Mouse (Mus musculus) midbrain, embryonic 14.5 days (tissue): ENCODE results near the gene Ssh1. TPM values are rescaled to one million over a fixed set of nuclear protein-coding genes. Genes with fewer than 3 reads are reported as not detected.

Experiments
- ATAC-seq: fragments of 200-750 bp; cut with Nextera tagmentation; 2 replicates; pipeline ENCODE4 v1.8.0; 2017; ENCODE audit warnings: moderate number of reproducible peaks, moderate library complexity; ENCODE audit not compliant: low FRiP score, low TSS enrichment
- DNase-seq: peaks from one replicate; pipeline ENCODE4 v3.0.0-alpha.2; 2015
- H3K27ac ChIP-seq: fragments of 300-500 bp; sonication (generic); replicated peaks from 2 replicates; pipeline ENCODE4 v1.5.1; 2014; ENCODE audit warnings: mild to moderate bottlenecking, low read depth, low read length, moderate library complexity
- H3K27me3 ChIP-seq: fragments of 300-500 bp; sonication (generic); 2 replicates; pipeline ENCODE4 v1.6.1; 2014; ENCODE audit warnings: low read length, control low read depth, mixed read lengths; ENCODE audit not compliant: control insufficient read depth, insufficient read depth
- H3K36me3 ChIP-seq: fragments of 300-500 bp; sonication (generic); 2 replicates; pipeline ENCODE4 v1.6.1; 2014; ENCODE audit warnings: low read length, control low read depth; ENCODE audit not compliant: control insufficient read depth, insufficient read depth
- H3K4me1 ChIP-seq: fragments of 300-500 bp; sonication (generic); 2 replicates; pipeline ENCODE4 v1.6.1; 2014; ENCODE audit warnings: mild to moderate bottlenecking, antibody characterized with exemption, low read length, control low read depth; ENCODE audit not compliant: control insufficient read depth, insufficient read depth
- H3K4me2 ChIP-seq: fragments of 300-500 bp; sonication (generic); 2 replicates; pipeline ENCODE4 v1.6.1; 2014; ENCODE audit warnings: mild to moderate bottlenecking, low read length, moderate library complexity
- H3K4me3 ChIP-seq: fragments of 300-500 bp; sonication (generic); replicated peaks from 2 replicates; pipeline ENCODE4 v1.5.1; 2014; ENCODE audit warnings: low read depth, low read length
- H3K9ac ChIP-seq: fragments of 300-500 bp; sonication (generic); replicated peaks from 2 replicates; pipeline ENCODE4 v1.6.1; 2014; ENCODE audit warnings: mild to moderate bottlenecking, low read length, moderate library complexity
- H3K9me3 ChIP-seq: fragments of 300-500 bp; sonication (generic); 2 replicates; pipeline ENCODE4 v1.6.1; 2016; ENCODE audit warnings: low read length, control low read depth, mixed read lengths; ENCODE audit not compliant: control insufficient read depth
- whole genome bisulfite sequencing: fragments of 180-500 bp; shearing (Covaris S2); extraction: QIAGEN DNeasy Blood & Tissue Kit; methylation state at CpG from one replicate; pipeline ENCODE4 v1.1.7; 2014; 5-methylcytosine and 5-hydroxymethylcytosine counted together
- polyA plus RNA-seq: library from polyadenylated mRNA; unstranded; fragments of >200 nt; fragmentation: Nextera tagmentation; extraction: Ambion mirVana; gene quantifications from 2 replicates; pipeline ENCODE4 v1.2.1, GENCODE M21; 2014

The Ssh1 gene
- polyA plus RNA-seq, 1 experiment from 2014 or later, result 22.4 TPM

GRCm38 (mm10) chr5:113965659-113966185 lies 28.0 kb downstream of the Ssh1 start:
- no peak for ATAC-seq
- no peaks in the 10 kb centered on the region for H3K27me3 ChIP-seq
- WGBS, result 96% methylated on average over 7 of the region's 7 CpGs
- no peaks in the 10 kb centered on the region for H3K9me3 ChIP-seq
- H3K4me2 ChIP-seq, result no peak overlapping the region
- DNase-seq, result no peak
- H3K4me1 ChIP-seq, result no peaks in the 10 kb centered on the region
- H3K27ac ChIP-seq, result no peak overlapping the region
- H3K4me3 ChIP-seq, result no peak overlapping the region
- peaks cover 63% of the 10 kb centered on the region for H3K36me3 ChIP-seq
- no peak overlapping the region for H3K9ac ChIP-seq

- H3K9me3 ChIP-seq, result no peaks in the 10 kb centered on the region
- no peak overlapping the region for H3K4me2 ChIP-seq
- no peak for ATAC-seq
- peaks cover 63% of the 10 kb centered on the region for H3K36me3 ChIP-seq
- no peaks in the 10 kb centered on the region for H3K4me1 ChIP-seq
- no peak overlapping the region for H3K27ac ChIP-seq
- DNase-seq, result no peak
- no peaks in the 10 kb centered on the region for H3K27me3 ChIP-seq
- H3K4me3 ChIP-seq, result no peak overlapping the region
- 91% methylated on average over 14 of the region's 14 CpGs for WGBS
- no peak overlapping the region for H3K9ac ChIP-seq
Measured at GRCm38 (mm10) chr5:113964972-113965371, 28.7 kb downstream of the Ssh1 start.

DNA sequence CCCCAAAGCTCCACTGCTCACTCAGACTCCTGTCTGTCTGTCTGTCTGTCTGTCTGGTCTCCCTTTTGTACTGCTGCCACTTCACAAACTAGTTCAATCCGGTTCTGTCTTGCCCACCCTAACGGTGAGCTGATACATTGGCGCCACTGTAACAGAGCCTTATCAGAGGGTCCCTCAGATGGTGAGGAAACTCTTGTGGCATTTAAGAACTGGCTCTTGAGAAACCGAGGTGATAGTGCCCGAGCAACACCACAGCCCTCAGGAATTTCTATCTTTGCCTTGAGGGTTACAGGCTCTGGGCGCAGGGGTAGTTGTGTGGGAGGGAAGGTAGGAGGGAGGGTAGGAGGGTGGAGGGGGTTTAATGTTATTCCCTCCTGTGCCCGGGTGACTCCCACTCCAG lies 31.9 kb downstream of the Ssh1 start:
- H3K4me2 ChIP-seq, result no peak overlapping the region
- no peak overlapping the region for H3K9ac ChIP-seq
- no peak overlapping the region for H3K27ac ChIP-seq
- no peak overlapping the region for H3K4me3 ChIP-seq
- ATAC-seq (no peak), DNase-seq (no peak)
- H3K36me3 ChIP-seq, result peaks cover 54% of the 10 kb centered on the region
- WGBS, result 86% methylated on average over 7 of the region's 7 CpGs
- no peaks in the 10 kb centered on the region for H3K27me3 ChIP-seq
- no peaks in the 10 kb centered on the region for H3K9me3 ChIP-seq
- H3K4me1 ChIP-seq, result no peaks in the 10 kb centered on the region

DNA sequence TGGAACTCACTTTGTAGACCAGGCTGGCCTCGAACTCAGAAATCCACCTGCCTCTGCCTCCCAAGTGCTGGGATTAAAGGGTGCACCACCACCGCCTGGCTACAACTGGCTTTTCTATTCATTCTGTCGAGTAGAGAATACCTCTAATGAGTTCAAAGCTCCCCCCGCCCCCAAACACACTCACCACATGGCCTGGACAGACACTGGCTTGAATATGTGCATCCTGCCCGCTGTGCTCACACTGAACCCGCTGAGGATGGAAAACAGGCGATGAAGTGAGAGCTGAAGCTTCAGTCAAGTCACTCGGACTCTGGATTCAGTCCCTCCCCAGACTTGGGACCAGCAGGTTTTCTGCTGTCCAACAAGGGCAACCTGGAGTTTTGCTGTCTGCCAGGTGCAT lies 33.3 kb downstream of the Ssh1 start:
- Histone ChIP-seq H3K4me3 (no peak overlapping the region), H3K4me2 (no peak overlapping the region), H3K36me3 (peaks cover 49% of the 10 kb centered on the region), H3K9me3 (no peaks in the 10 kb centered on the region), H3K27ac (no peak overlapping the region), H3K4me1 (no peaks in the 10 kb centered on the region), H3K27me3 (no peaks in the 10 kb centered on the region), H3K9ac (no peak overlapping the region)
- 78% methylated on average over 8 of the region's 8 CpGs for WGBS
- ATAC-seq (no peak), DNase-seq (no peak)

- no peak for ATAC-seq
- Histone ChIP-seq H3K9me3 (no peaks in the 10 kb centered on the region), H3K4me1 (no peaks in the 10 kb centered on the region), H3K27me3 (no peaks in the 10 kb centered on the region), H3K36me3 (peaks cover 46% of the 10 kb centered on the region), H3K4me2 (no peak overlapping the region), H3K9ac (no peak overlapping the region), H3K27ac (no peak overlapping the region), H3K4me3 (no peak overlapping the region)
- WGBS, result 15% methylated on average over 6 of the region's 6 CpGs
- DNase-seq, result no peak
Measured at GRCm38 (mm10) chr5:113959039-113959438, 34.7 kb downstream of the Ssh1 start.

DNA sequence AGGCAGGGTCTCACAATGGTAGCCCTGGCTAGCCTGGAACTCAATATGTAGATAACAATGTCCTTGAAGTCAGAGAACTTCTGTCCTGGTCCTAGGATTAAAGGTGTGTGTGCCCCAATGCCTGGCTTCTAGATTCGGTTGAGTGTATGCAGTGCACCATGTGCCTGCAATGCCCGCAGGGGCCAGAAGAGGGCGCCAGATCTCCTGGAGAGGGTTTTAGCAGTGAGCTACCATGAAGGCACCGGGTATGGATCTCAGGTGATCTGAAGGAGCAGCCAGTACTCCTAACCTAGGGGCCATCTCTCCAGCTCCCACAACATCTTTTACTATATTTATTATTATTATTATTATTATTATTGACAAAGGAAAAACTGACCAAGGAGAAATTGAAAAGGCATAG lies 37.2 kb downstream of the Ssh1 start:
- H3K9ac ChIP-seq, result no peak overlapping the region
- no peak overlapping the region for H3K4me3 ChIP-seq
- no peaks in the 10 kb centered on the region for H3K4me1 ChIP-seq
- H3K9me3 ChIP-seq, result no peaks in the 10 kb centered on the region
- no peak; the same call in 1 of the 2 replicates for ATAC-seq
- H3K36me3 ChIP-seq, result peaks cover 63% of the 10 kb centered on the region
- 4% methylated on average over 4 of the region's 4 CpGs for WGBS
- H3K27ac ChIP-seq, result no peak overlapping the region
- H3K4me2 ChIP-seq, result no peak overlapping the region
- peak; percentile 91 for DNase-seq
- H3K27me3 ChIP-seq, result no peaks in the 10 kb centered on the region

GRCm38 (mm10) chr5:113955691-113956090 lies 38.0 kb downstream of the Ssh1 start:
- ATAC-seq, result no peak
- peaks cover 61% of the 10 kb centered on the region for H3K36me3 ChIP-seq

GRCm38 (mm10) chr5:113955281-113955680 lies 38.4 kb downstream of the Ssh1 start:
- Histone ChIP-seq H3K4me2 (no peak overlapping the region), H3K27ac (no peak overlapping the region), H3K9ac (no peak overlapping the region), H3K27me3 (no peaks in the 10 kb centered on the region), H3K4me3 (no peak overlapping the region), H3K9me3 (no peaks in the 10 kb centered on the region), H3K36me3 (peaks cover 62% of the 10 kb centered on the region), H3K4me1 (no peaks in the 10 kb centered on the region)
- no peak for DNase-seq
- no peak for ATAC-seq
- 93% methylated on average over 5 of the region's 5 CpGs for WGBS

More at GRCm38 (mm10) chr5:113955691-113956090, 38.0 kb downstream of the Ssh1 start:
- no peak for DNase-seq
- H3K4me1 ChIP-seq, result no peaks in the 10 kb centered on the region
- H3K27ac ChIP-seq, result no peak overlapping the region
- no peak overlapping the region for H3K9ac ChIP-seq
- no peaks in the 10 kb centered on the region for H3K27me3 ChIP-seq
- H3K4me2 ChIP-seq, result no peak overlapping the region
- WGBS, result 92% methylated on average over 8 of the region's 8 CpGs
- H3K4me3 ChIP-seq, result no peak overlapping the region
- H3K9me3 ChIP-seq, result no peaks in the 10 kb centered on the region

GRCm38 (mm10) chr5:113954421-113954820 lies 39.3 kb downstream of the Ssh1 start:
- Histone ChIP-seq H3K4me1 (no peaks in the 10 kb centered on the region), H3K9ac (no peak overlapping the region)

More at GRCm38 (mm10) chr5:113954421-113954820, 39.3 kb downstream of the Ssh1 start:
- Histone ChIP-seq H3K9me3 (no peaks in the 10 kb centered on the region), H3K4me2 (no peak overlapping the region), H3K27ac (no peak overlapping the region; the same call in 1 of the 2 replicates), H3K27me3 (no peaks in the 10 kb centered on the region), H3K36me3 (peaks cover 68% of the 10 kb centered on the region), H3K4me3 (no peak overlapping the region)
- DNase-seq (peak; percentile 95), ATAC-seq (no peak; the same call in 1 of the 2 replicates)
- 12% methylated on average over 7 of the region's 7 CpGs for WGBS
